Mouse (Mus musculus) embryonic facial prominence, embryonic 12.5 days (tissue): Measurements from ENCODE around the gene Tmem140. TPM values are rescaled to one million over a fixed set of nuclear protein-coding genes. Genes with fewer than 3 reads are reported as not detected.

Source experiments
- ATAC-seq: fragments of 200-750 bp; cut with Nextera tagmentation; 2 replicates; pipeline ENCODE4 v1.8.0; 2017; ENCODE audit not compliant: insufficient number of reproducible peaks, insufficient read depth, low FRiP score, low TSS enrichment
- H3K27ac ChIP-seq: fragments of 300-500 bp; sonication (generic); 2 replicates; pipeline ENCODE4 v1.5.1; 2016; ENCODE audit warnings: mild to moderate bottlenecking
- H3K27me3 ChIP-seq: fragments of 300-500 bp; sonication (generic); 2 replicates; pipeline ENCODE4 v1.6.1; 2016; ENCODE audit warnings: mild to moderate bottlenecking, moderate library complexity
- H3K36me3 ChIP-seq: fragments of 300-500 bp; sonication (generic); 2 replicates; pipeline ENCODE4 v1.6.1; 2016; ENCODE audit warnings: mild to moderate bottlenecking
- H3K4me1 ChIP-seq: fragments of 300-500 bp; sonication (generic); 2 replicates; pipeline ENCODE4 v1.6.1; 2016
- H3K4me2 ChIP-seq: fragments of 300-500 bp; sonication (generic); replicated peaks from 2 replicates; pipeline ENCODE4 v1.6.1; 2016; ENCODE audit warnings: mild to moderate bottlenecking, moderate library complexity
- H3K4me3 ChIP-seq: fragments of 300-500 bp; sonication (generic); 2 replicates; pipeline ENCODE4 v1.5.1; 2016; ENCODE audit warnings: mild to moderate bottlenecking
- H3K9ac ChIP-seq: fragments of 300-500 bp; sonication (generic); 2 replicates; pipeline ENCODE4 v1.6.1; 2016; ENCODE audit warnings: mild to moderate bottlenecking, moderate library complexity
- H3K9me3 ChIP-seq: fragments of 300-500 bp; sonication (generic); 2 replicates; pipeline ENCODE4 v1.6.1; 2016; ENCODE audit warnings: mild to moderate bottlenecking, moderate library complexity
- WGBS: fragments of 180-500 bp; shearing (Covaris S2); methylation state at CpG from one replicate; pipeline ENCODE4 v1.1.7; 2016; 5-methylcytosine and 5-hydroxymethylcytosine counted together
- polyA plus RNA-seq: library from polyadenylated mRNA; unstranded; fragments of >200 nt; fragmentation: Nextera tagmentation; extraction: Ambion mirVana; gene quantifications from 2 replicates; pipeline ENCODE4 v1.2.1, GENCODE M21; 2016

Tmem140 gene
- polyA plus RNA-seq, 1 experiment from 2014 or later, result 2.6 TPM

GRCm38 (mm10) chr6:34877509-34878321, 14.8 kb downstream of the Tmem140 start, which contains the start of gene Cyren:
TSS of gene Cyren (minus strand) at chr6:34878060.
- Histone ChIP-seq H3K36me3 (peaks cover 29% of the 10 kb centered on the region), H3K4me2 (peak within 1 kb of the TSS; percentile 75), H3K9ac (peak within 1 kb of the TSS; percentile 84), H3K9me3 (no peaks in the 10 kb centered on the region), H3K27ac (peak within 1 kb of the TSS; percentile 94), H3K4me1 (peaks cover 28% of the 10 kb centered on the region), H3K4me3 (peak within 1 kb of the TSS; percentile 67), H3K27me3 (no peaks in the 10 kb centered on the region)
- WGBS, result under 1% methylated on average over 52 of the region's 56 CpGs
- ATAC-seq, result peak; percentile 89

GRCm38 (mm10) chr6:34879101-34879740, 16.3 kb downstream of the Tmem140 start:
- no peaks in the 10 kb centered on the region for H3K27me3 ChIP-seq
- no peak overlapping the region for H3K4me2 ChIP-seq
- WGBS, result 83% methylated on average over 16 of the region's 16 CpGs
- ATAC-seq, result no peak
- H3K9ac ChIP-seq, result no peak overlapping the region
- H3K4me3 ChIP-seq, result no peak overlapping the region
- H3K27ac ChIP-seq, result no peak overlapping the region
- peaks cover 37% of the 10 kb centered on the region for H3K36me3 ChIP-seq
- peaks cover 27% of the 10 kb centered on the region for H3K4me1 ChIP-seq
- H3K9me3 ChIP-seq, result no peaks in the 10 kb centered on the region

GRCm38 (mm10) chr6:34879911-34880475, 17.0 kb downstream of the Tmem140 start:
- no peak overlapping the region for H3K4me2 ChIP-seq
- peaks cover 22% of the 10 kb centered on the region for H3K4me1 ChIP-seq
- H3K4me3 ChIP-seq, result no peak overlapping the region
- WGBS, result 50% methylated on average over 6 of the region's 6 CpGs
- H3K27ac ChIP-seq, result no peak overlapping the region
- H3K9ac ChIP-seq, result no peak overlapping the region
- H3K9me3 ChIP-seq, result no peaks in the 10 kb centered on the region
- no peak for ATAC-seq
- peaks cover 37% of the 10 kb centered on the region for H3K36me3 ChIP-seq
- H3K27me3 ChIP-seq, result no peaks in the 10 kb centered on the region

- Histone ChIP-seq H3K9me3 (no peaks in the 10 kb centered on the region), H3K4me2 (no peak overlapping the region), H3K27me3 (no peaks in the 10 kb centered on the region), H3K4me3 (no peak overlapping the region), H3K9ac (no peak overlapping the region), H3K4me1 (peaks cover 9% of the 10 kb centered on the region; the same call in 1 of the 2 replicates), H3K36me3 (peaks cover 49% of the 10 kb centered on the region), H3K27ac (no peak overlapping the region)
- ATAC-seq, result no peak
- 91% methylated on average over 7 of the region's 7 CpGs for WGBS
These were observed 21.8 kb downstream of the Tmem140 start for GRCm38 (mm10) chr6:34884724-34885123.

- peaks cover 56% of the 10 kb centered on the region for H3K36me3 ChIP-seq
- peak overlapping the region; percentile 42; the same call in 1 of the 2 replicates for H3K27ac ChIP-seq
- H3K4me3 ChIP-seq, result no peak overlapping the region
- H3K27me3 ChIP-seq, result no peaks in the 10 kb centered on the region
- peaks cover 9% of the 10 kb centered on the region; the same call in 1 of the 2 replicates for H3K4me1 ChIP-seq
- no peaks in the 10 kb centered on the region for H3K9me3 ChIP-seq
- ATAC-seq, result peak; percentile 68
- H3K9ac ChIP-seq, result no peak overlapping the region
- H3K4me2 ChIP-seq, result no peak overlapping the region
- WGBS, result 56% methylated on average over 6 of the region's 6 CpGs
These were observed 24.3 kb downstream of the Tmem140 start for GRCm38 (mm10) chr6:34887131-34887850.

- no peak overlapping the region for H3K4me2 ChIP-seq
- ATAC-seq, result no peak
- 57% methylated on average over 4 of the region's 4 CpGs for WGBS
- no peak overlapping the region for H3K9ac ChIP-seq
- peaks cover 9% of the 10 kb centered on the region; the same call in 1 of the 2 replicates for H3K4me1 ChIP-seq
- no peaks in the 10 kb centered on the region for H3K9me3 ChIP-seq
- H3K27ac ChIP-seq, result no peak overlapping the region
- H3K36me3 ChIP-seq, result peaks cover 59% of the 10 kb centered on the region
- H3K4me3 ChIP-seq, result no peak overlapping the region
- no peaks in the 10 kb centered on the region for H3K27me3 ChIP-seq
These were observed 26.2 kb downstream of the Tmem140 start for GRCm38 (mm10) chr6:34889185-34889584.

GRCm38 (mm10) chr6:34895569-34895968, 32.6 kb downstream of the Tmem140 start:
- peaks cover 74% of the 10 kb centered on the region for H3K36me3 ChIP-seq
- no peak for ATAC-seq
- no peaks in the 10 kb centered on the region for H3K4me1 ChIP-seq
- H3K27ac ChIP-seq, result no peak overlapping the region
- no peaks in the 10 kb centered on the region for H3K9me3 ChIP-seq
- H3K27me3 ChIP-seq, result no peaks in the 10 kb centered on the region
- H3K9ac ChIP-seq, result no peak overlapping the region
- H3K4me3 ChIP-seq, result no peak overlapping the region
- H3K4me2 ChIP-seq, result no peak overlapping the region
- whole genome bisulfite sequencing, result 87% methylated on average over 7 of the region's 7 CpGs

GRCm38 (mm10) chr6:34896168-34896780, 33.3 kb downstream of the Tmem140 start:
- no peak for ATAC-seq
- Histone ChIP-seq H3K36me3 (peaks cover 74% of the 10 kb centered on the region), H3K4me2 (no peak overlapping the region), H3K27me3 (no peaks in the 10 kb centered on the region), H3K27ac (no peak overlapping the region), H3K4me3 (no peak overlapping the region), H3K9me3 (no peaks in the 10 kb centered on the region), H3K9ac (no peak overlapping the region), H3K4me1 (no peaks in the 10 kb centered on the region)
- 47% methylated on average over 16 of the region's 16 CpGs for WGBS

- peaks cover 58% of the 10 kb centered on the region for H3K36me3 ChIP-seq
- H3K4me3 ChIP-seq, result no peak overlapping the region
- 84% methylated on average over 2 of the region's 2 CpGs for WGBS
- no peak overlapping the region for H3K27ac ChIP-seq
- H3K27me3 ChIP-seq, result no peaks in the 10 kb centered on the region
- H3K4me2 ChIP-seq, result no peak overlapping the region
- H3K9ac ChIP-seq, result no peak overlapping the region
- H3K9me3 ChIP-seq, result no peaks in the 10 kb centered on the region
- no peak for ATAC-seq
- H3K4me1 ChIP-seq, result no peaks in the 10 kb centered on the region
These were observed 36.2 kb downstream of the Tmem140 start for GRCm38 (mm10) chr6:34899127-34899526.

GRCm38 (mm10) chr6:34900990-34901389, 38.0 kb downstream of the Tmem140 start:
- H3K27me3 ChIP-seq, result no peaks in the 10 kb centered on the region
- ATAC-seq, result no peak
- H3K9ac ChIP-seq, result no peak overlapping the region
- H3K9me3 ChIP-seq, result no peaks in the 10 kb centered on the region
- H3K4me3 ChIP-seq, result no peak overlapping the region
- H3K36me3 ChIP-seq, result peaks cover 51% of the 10 kb centered on the region
- WGBS, result 68% methylated on average over 2 of the region's 2 CpGs
- no peak overlapping the region for H3K4me2 ChIP-seq
- H3K4me1 ChIP-seq, result no peaks in the 10 kb centered on the region
- H3K27ac ChIP-seq, result no peak overlapping the region

- H3K27ac ChIP-seq, result no peak overlapping the region
- H3K4me2 ChIP-seq, result no peak overlapping the region
- no peaks in the 10 kb centered on the region for H3K4me1 ChIP-seq
- no peaks in the 10 kb centered on the region for H3K27me3 ChIP-seq
- H3K4me3 ChIP-seq, result no peak overlapping the region
- 66% methylated on average over 9 of the region's 9 CpGs for WGBS
- no peaks in the 10 kb centered on the region for H3K9me3 ChIP-seq
- no peak for ATAC-seq
- H3K36me3 ChIP-seq, result peaks cover 57% of the 10 kb centered on the region
- no peak overlapping the region for H3K9ac ChIP-seq
These were observed 39.0 kb downstream of the Tmem140 start for GRCm38 (mm10) chr6:34901911-34902444.
